Mouse (Mus musculus) lung, adult 2 months (tissue): ENCODE measurements around the gene Myl3. TPM values are rescaled to one million over a fixed set of nuclear protein-coding genes. Genes with fewer than 3 reads are reported as not detected.

Experiments used
- DNase-seq: peaks from one replicate; pipeline ENCODE4 v3.0.0; 2022
- H3K4me1 ChIP-seq: fragments of 200-500 bp; 2 replicates; pipeline ENCODE4 v1.6.1; 2011; ENCODE audit warnings: low read length; ENCODE audit not compliant: control insufficient read depth, insufficient read depth
- H3K4me3 ChIP-seq: fragments of 200-500 bp; replicated peaks from 2 replicates; pipeline ENCODE3; 2011; ENCODE audit warnings: low read depth, mild to moderate bottlenecking, control low read depth, low read length; ENCODE audit errors: extremely low read depth
- CTCF ChIP-seq: fragments of 200-500 bp; IDR thresholded peaks from 2 replicates; pipeline ENCODE4 v1.5.1; 2011; ENCODE audit warnings: mild to moderate bottlenecking, low read length, control low read depth; ENCODE audit not compliant: insufficient read depth
- POLR2A ChIP-seq: fragments of 200-500 bp; IDR thresholded peaks from 2 replicates; pipeline ENCODE4 v1.6.1; 2011; ENCODE audit warnings: low read depth, mild to moderate bottlenecking, control low read depth, low read length, borderline replicate concordance; ENCODE audit errors: extremely low read depth
- WGBS: fragments of 180-500 bp; shearing (Covaris S2); methylation state at CpG from one replicate; pipeline ENCODE4 v1.1.7; 2018; 5-methylcytosine and 5-hydroxymethylcytosine counted together
- polyA plus RNA-seq: library from polyadenylated mRNA; depleted of rRNA; stranded (reverse); fragments of >200 nt; gene quantifications from 2 replicates; pipeline ENCODE4 v1.2.3, GENCODE M21; 2012; rRNA removed

Gene Myl3
- polyA plus RNA-seq, 1 experiment: 214 TPM

GRCm38 (mm10) chr9:110797866-110798265 is 56.2 kb downstream of the Myl3 start, which contains the start of gene Prss42:
TSS of gene Prss42 (plus strand) at chr9:110798166.
- Histone ChIP-seq H3K4me1 (no peaks in the 10 kb centered on the region), H3K4me3 (no peak within 1 kb of the TSS)
- TF ChIP-seq POLR2A: no peak
- no peak for TF ChIP-seq CTCF
- 91% methylated on average over 14 of the region's 14 CpGs for WGBS
- no peak for DNase-seq

GRCm38 (mm10) chr9:110800834-110801479 is 59.3 kb downstream of the Myl3 start:
- TF ChIP-seq POLR2A (no peak), CTCF (no peak)
- Histone ChIP-seq H3K4me3 (no peak overlapping the region), H3K4me1 (no peaks in the 10 kb centered on the region)
- WGBS: 87% methylated on average over 8 of the region's 8 CpGs
- no peak for DNase-seq

DNA sequence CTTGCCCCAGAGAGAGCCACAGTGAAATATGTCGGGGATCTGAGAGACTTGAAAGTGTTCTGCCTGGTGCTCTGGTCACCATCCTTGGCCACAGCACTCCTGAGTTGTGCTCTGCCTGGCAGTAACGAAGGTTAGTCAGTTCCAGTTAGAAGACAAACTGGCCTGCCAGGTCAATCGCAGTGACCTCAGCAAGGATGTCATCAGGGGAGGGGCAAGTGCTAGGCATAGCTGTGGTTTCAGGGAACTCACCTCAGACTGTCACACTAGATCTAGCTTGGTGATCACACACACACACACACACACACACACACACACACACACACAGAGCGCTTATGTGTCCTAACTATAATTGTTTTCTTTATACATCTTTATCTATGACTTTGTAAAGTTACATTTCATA is 61.6 kb downstream of the Myl3 start:
- WGBS: 61% methylated on average over 4 of the region's 4 CpGs
- Histone ChIP-seq H3K4me1 (no peaks in the 10 kb centered on the region), H3K4me3 (no peak overlapping the region)
- TF ChIP-seq CTCF (no peak), POLR2A (no peak)
- DNase-seq: no peak

GRCm38 (mm10) chr9:110810051-110810450 is 68.4 kb downstream of the Myl3 start:
- WGBS: 75% methylated on average over 4 of the region's 4 CpGs
- TF ChIP-seq CTCF (no peak), POLR2A (no peak)

GRCm38 (mm10) chr9:110813789-110814188 is 72.1 kb downstream of the Myl3 start, which contains the start of gene Prss44:
TSS of gene Prss44 (plus strand) at chr9:110813994.
- WGBS: 57% methylated on average over 18 of the region's 18 CpGs
- no peak for DNase-seq
- H3K4me1 ChIP-seq: no peaks in the 10 kb centered on the region
- no peak within 1 kb of the TSS for H3K4me3 ChIP-seq
- no peak for TF ChIP-seq CTCF
- TF ChIP-seq POLR2A: no peak

More at GRCm38 (mm10) chr9:110810051-110810450, 68.4 kb downstream of the Myl3 start:
- no peak for DNase-seq
- H3K4me3 ChIP-seq: no peak overlapping the region
- H3K4me1 ChIP-seq: no peaks in the 10 kb centered on the region

Other genes with a start within 250 kb of the Myl3 start
- gene Setd2, start 209.3 kb upstream of the Myl3 start, polyA plus RNA-seq: 34.6 and 42.6 TPM in 2 replicates
- 20.0 and 22.9 TPM in 2 replicates for gene Nradd, start 117.4 kb upstream of the Myl3 start, polyA plus RNA-seq
- gene Nbeal2, start 87.7 kb upstream of the Myl3 start, polyA plus RNA-seq: 58.4 and 66.4 TPM in 2 replicates
- gene Ccdc12, start 85.4 kb upstream of the Myl3 start, polyA plus RNA-seq: 101 and 124 TPM in 2 replicates
- gene Pth1r, start 5.3 kb downstream of the Myl3 start, polyA plus RNA-seq: 13.8 and 14.0 TPM in 2 replicates
- not detected in 2 replicates for gene Prss42, start 56.3 kb downstream of the Myl3 start, polyA plus RNA-seq
- not detected in 2 replicates for gene Prss44, start 72.1 kb downstream of the Myl3 start, polyA plus RNA-seq
- not detected in 2 replicates for gene Prss43, start 84.8 kb downstream of the Myl3 start, polyA plus RNA-seq
- gene Prss45, start 92.7 kb downstream of the Myl3 start, polyA plus RNA-seq: not detected in 2 replicates
- gene Prss46, start 102.6 kb downstream of the Myl3 start, polyA plus RNA-seq: not detected in 2 replicates
- 0.10 TPM in 1 of 2 replicates, not detected in the other for gene Prss50, start 116.1 kb downstream of the Myl3 start, polyA plus RNA-seq
- gene Als2cl, start 138.0 kb downstream of the Myl3 start, polyA plus RNA-seq: 118 and 120 TPM in 2 replicates
- 4.1 and 4.3 TPM in 2 replicates for gene Tmie, start 138.3 kb downstream of the Myl3 start, polyA plus RNA-seq
- not detected in 2 replicates for gene Fam240a, start 175.0 kb downstream of the Myl3 start, polyA plus RNA-seq
- gene Tdgf1, start 204.3 kb downstream of the Myl3 start, polyA plus RNA-seq: 0.88 and 1.0 TPM in 2 replicates
- 0.38 and 0.84 TPM in 2 replicates for gene Lrrc2, start 209.7 kb downstream of the Myl3 start, polyA plus RNA-seq
- 26.7 and 29.0 TPM in 2 replicates for gene Rtp3, start 248.7 kb downstream of the Myl3 start, polyA plus RNA-seq